Mouse (Mus musculus) heart, embryonic 10.5 days (tissue): Measurements from ENCODE around the gene Gpbp1. TPM values are rescaled to one million over a fixed set of nuclear protein-coding genes. Genes with fewer than 3 reads are reported as not detected.

Experiments used
- DNase-seq: peaks from one replicate; pipeline ENCODE4 v3.0.0-alpha.2; 2017; ENCODE audit warnings: low spot score
- H3K27ac ChIP-seq: fragments of 300-500 bp; sonication (generic); 2 replicates; pipeline ENCODE4 v1.5.1; 2016; ENCODE audit warnings: mild to moderate bottlenecking
- H3K27me3 ChIP-seq: fragments of 300-500 bp; sonication (generic); 2 replicates; pipeline ENCODE4 v1.6.1; 2016; ENCODE audit warnings: mild to moderate bottlenecking; ENCODE audit not compliant: poor library complexity, insufficient read depth, severe bottlenecking
- H3K36me3 ChIP-seq: fragments of 300-500 bp; sonication (generic); 2 replicates; pipeline ENCODE4 v1.6.1; 2016; ENCODE audit warnings: mild to moderate bottlenecking, moderate library complexity
- H3K4me1 ChIP-seq: fragments of 300-500 bp; sonication (generic); 2 replicates; pipeline ENCODE4 v1.6.1; 2016; ENCODE audit warnings: mild to moderate bottlenecking
- H3K4me3 ChIP-seq: fragments of 300-500 bp; sonication (generic); 2 replicates; pipeline ENCODE4 v1.5.1; 2016; ENCODE audit warnings: mild to moderate bottlenecking, moderate library complexity
- H3K9me3 ChIP-seq: fragments of 300-500 bp; sonication (generic); 2 replicates; pipeline ENCODE4 v1.6.1; 2016; ENCODE audit warnings: mild to moderate bottlenecking, moderate library complexity
- WGBS: fragments of 180-500 bp; shearing (Covaris S2); methylation state at CpG from one replicate; pipeline ENCODE4 v1.1.7; 2016; 5-methylcytosine and 5-hydroxymethylcytosine counted together
- polyA plus RNA-seq: library from polyadenylated mRNA; unstranded; fragments of >200 nt; fragmentation: Nextera tagmentation; extraction: Ambion mirVana; gene quantifications from 2 replicates; pipeline ENCODE4 v1.2.1, GENCODE M21; 2016

Gpbp1 gene
- polyA plus RNA-seq, 1 experiment from 2014 or later = 75.2 TPM

DNA sequence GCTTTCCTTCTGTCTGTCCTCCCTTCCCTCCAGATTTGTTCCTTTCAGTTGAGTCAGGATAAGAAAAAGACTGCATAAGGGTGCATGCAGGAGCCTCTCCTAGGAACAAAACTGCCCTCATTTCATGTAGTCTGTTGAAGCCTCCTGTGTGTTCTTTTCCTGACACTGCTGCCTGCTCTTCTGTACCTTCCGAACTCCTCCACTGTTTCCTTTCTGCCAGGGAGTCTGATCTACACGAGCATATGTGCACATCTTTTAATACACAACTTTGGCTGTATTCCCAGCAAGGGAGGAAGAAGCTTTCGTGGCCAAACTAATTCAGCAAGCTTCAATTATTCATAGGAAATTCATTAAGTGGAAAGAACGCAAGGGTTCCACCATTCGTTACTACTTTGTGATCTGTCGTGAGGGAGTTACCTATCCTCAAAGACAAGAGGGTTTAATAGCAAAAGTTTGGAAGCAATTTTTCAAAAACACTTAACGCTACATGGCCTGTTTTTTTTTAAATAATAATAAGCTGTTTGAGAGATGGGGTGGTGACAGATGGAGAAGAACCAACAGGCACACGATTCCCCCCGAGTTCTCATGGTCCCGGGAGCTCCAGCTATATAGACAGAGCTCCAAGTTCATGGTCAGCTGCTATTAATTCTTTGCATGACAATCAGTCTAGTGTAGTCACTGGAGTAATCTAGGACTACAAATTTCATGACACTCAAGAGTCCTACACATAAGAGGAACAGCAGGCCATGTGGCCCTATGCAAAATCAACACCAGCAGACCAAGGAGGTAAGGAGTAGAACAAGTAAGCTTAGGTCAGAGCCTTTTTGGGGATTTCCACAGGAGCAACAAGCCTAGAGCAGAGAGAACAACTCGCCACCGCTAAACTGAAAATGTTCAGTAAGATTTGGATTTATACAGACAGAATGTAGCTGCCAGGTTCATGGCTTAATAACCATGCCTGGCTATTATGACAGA lies 105.6 kb downstream of the Gpbp1 start:
- Histone ChIP-seq H3K36me3 (no peaks in the 10 kb centered on the region), H3K27ac (no peak overlapping the region), H3K4me3 (no peak overlapping the region), H3K4me1 (no peaks in the 10 kb centered on the region), H3K9me3 (no peaks in the 10 kb centered on the region), H3K27me3 (no peaks in the 10 kb centered on the region)
- no peak for DNase-seq
- 81% methylated on average over 12 of the region's 12 CpGs for WGBS

Other genes with a start within 250 kb of the Gpbp1 start
- not detected in 2 replicates for gene Actbl2, start 235.1 kb downstream of the Gpbp1 start, polyA plus RNA-seq
- gene Gm49496, start 59.8 kb upstream of the Gpbp1 start, polyA plus RNA-seq = not detected in 2 replicates
- gene Gm10198, start 102.7 kb upstream of the Gpbp1 start, polyA plus RNA-seq = not detected in 2 replicates
- gene Mier3, start 190.9 kb upstream of the Gpbp1 start, polyA plus RNA-seq = 14.4 and 15.5 TPM in 2 replicates